Mouse (Mus musculus) CH12.LX (cell line): Measurements from ENCODE around the gene Fam173a. TPM values are rescaled to one million over a fixed set of nuclear protein-coding genes. Genes with fewer than 3 reads are reported as not detected.
A peak's percentile ranks its signal among the peaks of the same experiment; 100 is the strongest.

Experiments used
- DNase-seq: peaks from one replicate; pipeline ENCODE4 v3.0.0-alpha.2; 2013; ENCODE audit errors: extremely low read depth
- H3K27ac ChIP-seq: 2 replicates; pipeline ENCODE4 v1.5.1; 2012; ENCODE audit warnings: low read depth, mild to moderate bottlenecking, control low read depth, moderate library complexity; ENCODE audit not compliant: insufficient read depth
- H3K27me3 ChIP-seq: replicated peaks from 2 replicates; pipeline ENCODE3; 2012; ENCODE audit warnings: inconsistent platforms
- H3K36me3 ChIP-seq, 2 experiments: replicated peaks in 1 of 2; 2 replicates each; pipeline versions ENCODE3 to v1.6.1; 2012; ENCODE audit warnings: inconsistent platforms in 1 of 2, low read length in 1 of 2, mild to moderate bottlenecking in 1 of 2, mixed read lengths in 1 of 2, moderate library complexity in 1 of 2; ENCODE audit not compliant: control insufficient read depth in 1 of 2, insufficient read depth in 1 of 2
- H3K4me1 ChIP-seq, 2 experiments: 2 replicates each; pipeline ENCODE4 v1.6.1; 2012; ENCODE audit warnings: inconsistent platforms in 1 of 2, moderate library complexity in 1 of 2; ENCODE audit not compliant: insufficient read depth in 2 of 2, control insufficient read depth in 1 of 2
- H3K4me2 ChIP-seq: 2 replicates; pipeline ENCODE4 v1.6.1; 2012; ENCODE audit warnings: low read depth, mild to moderate bottlenecking, control low read depth; ENCODE audit not compliant: poor library complexity, insufficient read depth, severe bottlenecking
- H3K4me3 ChIP-seq, 3 experiments: fragments of 150-350 bp in 1 of 3; sonication (generic) in 1 of 3; replicated peaks in 1 of 3; 2 replicates each; pipeline versions ENCODE3 to v1.5.1; 2011 to 2012; ENCODE audit warnings: low read depth in 2 of 3, low read length in 2 of 3, mild to moderate bottlenecking in 2 of 3, moderate library complexity in 2 of 3, control low read depth in 1 of 3, improper control_type of control experiment in 1 of 3, inconsistent platforms in 1 of 3, mixed read lengths in 1 of 3; ENCODE audit not compliant: poor library complexity in 1 of 3
- H3K79me2 ChIP-seq: replicated peaks from 2 replicates; pipeline ENCODE4 v1.6.1; 2012; ENCODE audit warnings: mild to moderate bottlenecking, moderate library complexity; ENCODE audit not compliant: control insufficient read depth, poor library complexity, insufficient read depth, severe bottlenecking; ENCODE audit errors: extremely low read depth
- H3K9ac ChIP-seq: 2 replicates; pipeline ENCODE4 v1.6.1; 2012; ENCODE audit warnings: low read depth, mild to moderate bottlenecking, control low read depth, moderate library complexity; ENCODE audit not compliant: insufficient read depth
- H3K9me3 ChIP-seq: replicated peaks from 2 replicates; pipeline ENCODE3; 2012; ENCODE audit warnings: low read length, inconsistent platforms, mixed read lengths
- BHLHE40 ChIP-seq: IDR thresholded peaks from 2 replicates; pipeline ENCODE4 v1.6.1; 2011; ENCODE audit warnings: mild to moderate bottlenecking, low read depth, low read length, improper control_type of control experiment
- CTCF ChIP-seq, 2 experiments: IDR thresholded peaks in 1 of 2; conservative IDR thresholded peaks in 1 of 2; 2 replicates each; pipeline ENCODE4 v1.5.1; 2011 to 2012; ENCODE audit warnings: low read depth in 2 of 2, low read length in 2 of 2, improper control_type of control experiment in 1 of 2, inconsistent platforms in 1 of 2, mild to moderate bottlenecking in 1 of 2, moderate library complexity in 1 of 2
- ELF1 ChIP-seq: IDR thresholded peaks from 2 replicates; pipeline ENCODE4 v1.6.1; 2014; ENCODE audit warnings: low read depth, mild to moderate bottlenecking, inconsistent platforms, low read length, improper control_type of control experiment
- EP300 ChIP-seq: IDR thresholded peaks from 2 replicates; pipeline ENCODE4 v1.6.1; 2011; ENCODE audit warnings: low read length, improper control_type of control experiment
- JUN ChIP-seq: IDR thresholded peaks from 2 replicates; pipeline ENCODE4 v1.6.1; 2011; ENCODE audit warnings: low read depth, mild to moderate bottlenecking, low read length, improper control_type of control experiment, moderate library complexity; ENCODE audit not compliant: insufficient read depth
- JUND ChIP-seq: conservative IDR thresholded peaks from 2 replicates; pipeline ENCODE4 v1.6.1; 2011; ENCODE audit warnings: low read depth, low read length, improper control_type of control experiment
- MAFK ChIP-seq: IDR thresholded peaks from 2 replicates; pipeline ENCODE4 v1.6.1; 2011; ENCODE audit warnings: low read length, improper control_type of control experiment; ENCODE audit not compliant: insufficient replicate concordance
- MXI1 ChIP-seq: IDR thresholded peaks from 2 replicates; pipeline ENCODE4 v1.6.1; 2011; ENCODE audit warnings: mild to moderate bottlenecking, low read depth, low read length, improper control_type of control experiment
- MYC ChIP-seq: IDR thresholded peaks from 2 replicates; pipeline ENCODE4 v1.6.1; 2011; ENCODE audit warnings: low read depth, mild to moderate bottlenecking, improper control_type of control experiment, low read length
- NELFE ChIP-seq: IDR thresholded peaks from 2 replicates; pipeline ENCODE4 v1.6.1; 2011; ENCODE audit warnings: low read depth, low read length, improper control_type of control experiment
- NRF1 ChIP-seq: IDR thresholded peaks from 2 replicates; pipeline ENCODE4 v1.6.1; 2014; ENCODE audit warnings: low read depth, mild to moderate bottlenecking, inconsistent platforms, low read length, improper control_type of control experiment, moderate library complexity
- RAD21 ChIP-seq: IDR thresholded peaks from 2 replicates; pipeline ENCODE4 v1.6.1; 2011; ENCODE audit warnings: low read depth, mild to moderate bottlenecking, low read length, improper control_type of control experiment, moderate library complexity
- RCOR1 ChIP-seq: conservative IDR thresholded peaks from 2 replicates; pipeline ENCODE4 v1.6.1; 2012; ENCODE audit warnings: low read depth, mild to moderate bottlenecking, inconsistent platforms, low read length, improper control_type of control experiment
- SIN3A ChIP-seq: IDR thresholded peaks from 2 replicates; pipeline ENCODE4 v1.6.1; 2012; ENCODE audit warnings: low read length, improper control_type of control experiment, inconsistent platforms
- TCF12 ChIP-seq: IDR thresholded peaks from 2 replicates; pipeline ENCODE4 v1.6.1; 2014; ENCODE audit warnings: low read depth, mild to moderate bottlenecking, inconsistent platforms, low read length, improper control_type of control experiment
- USF1 ChIP-seq: IDR thresholded peaks from 2 replicates; pipeline ENCODE4 v1.6.1; 2014; ENCODE audit warnings: low read depth, mild to moderate bottlenecking, inconsistent platforms, low read length, improper control_type of control experiment
- ZC3H11A ChIP-seq: IDR thresholded peaks from 2 replicates; pipeline ENCODE4 v1.6.1; 2012; ENCODE audit warnings: low read depth, mild to moderate bottlenecking, inconsistent platforms, low read length, improper control_type of control experiment
- dilution Hi-C: fragments of 300-500 bp; cut with MboI; formaldehyde crosslinking; loops from 2 replicates; pipeline ENCODE4 v1.14.3; 2020; ENCODE audit warnings: low sequenced_read_pairs; ENCODE audit not compliant: extremely low pct_unique_long_range_greater_than_20kb, extremely low pct_ligation_motif_present
- in situ Hi-C: fragments of 300-500 bp; cut with MboI; formaldehyde crosslinking; loops from 3 replicates; pipeline ENCODE4 v1.14.3; 2019; ENCODE audit warnings: low sequenced_read_pairs, low pct_ligation_motif_present, low pct_unique_long_range_greater_than_20kb, mixed read lengths
- polyA plus RNA-seq: library from polyadenylated mRNA; unstranded; fragments of >175 nt; gene quantifications from 2 replicates; pipeline ENCODE4 v1.2.1, GENCODE M21; 2012; ENCODE audit warnings: low read depth; ENCODE audit not compliant: insufficient read length
- total RNA-seq, 2 experiments: library from RNA; depleted of rRNA; stranded (reverse); fragments of 300-350 nt in 1 of 2; fragments of >200 nt in 1 of 2; gene quantifications; 2 replicates each; pipeline ENCODE4 v1.2.3; 2012 to 2014

Fam173a gene
- total and polyA plus RNA-seq, 3 experiments, result 25.5 to 68.3 (median 25.5) TPM

GRCm38 (mm10) chr17:25823452-25823851, 30.8 kb upstream of the Fam173a start, which contains the start of gene Wdr24 (continued):
- no peak for TF ChIP-seq MXI1
- no peak for TF ChIP-seq NRF1
- peak; percentile 71; the same call in 1 of the 2 replicates for TF ChIP-seq NELFE

GRCm38 (mm10) chr17:25818851-25819780, 26.4 kb upstream of the Fam173a start:
- H3K4me3 ChIP-seq, result peak overlapping the region in 1 of 3 experiments; percentile 15
- peak overlapping the region; percentile 76 for H3K4me2 ChIP-seq
- H3K27ac ChIP-seq, result no peak overlapping the region
- peaks cover 81% of the 10 kb centered on the region for H3K27me3 ChIP-seq
- no peaks in the 10 kb centered on the region for H3K36me3 ChIP-seq
- no peak for DNase-seq
- H3K9ac ChIP-seq, result no peak overlapping the region
- in situ Hi-C loops (no loop called here), dilution Hi-C loops (no loop called here)
- TF ChIP-seq NRF1, result peak; percentile 36; the same call in 1 of the 2 replicates
- no peak for TF ChIP-seq ZC3H11A
- no peak for TF ChIP-seq JUN
- TF ChIP-seq JUND, result no peak
- H3K79me2 ChIP-seq, result no peaks in the 10 kb centered on the region
- peaks cover 12 to 17% of the 10 kb centered on the region in 2 experiments for H3K4me1 ChIP-seq
- no peaks in the 10 kb centered on the region for H3K9me3 ChIP-seq

- Histone ChIP-seq H3K9ac (no peak overlapping the region), H3K4me3 (no peak overlapping the region), H3K36me3 (no peaks in the 10 kb centered on the region), H3K4me1 (peaks cover 12 to 13% of the 10 kb centered on the region in 2 experiments), H3K27ac (no peak overlapping the region), H3K27me3 (peaks cover 94% of the 10 kb centered on the region), H3K4me2 (no peak overlapping the region), H3K9me3 (no peaks in the 10 kb centered on the region), H3K79me2 (no peaks in the 10 kb centered on the region)
- dilution Hi-C loops, result no loop called here
- no peak for DNase-seq
- TF ChIP-seq USF1, result peak; percentile 15; the same call in 1 of the 2 replicates
- TF ChIP-seq MYC, result no peak
- no peak for TF ChIP-seq NRF1
- in situ Hi-C loops, result no loop called here
Observed at GRCm38 (mm10) chr17:25817662-25818061, 25.0 kb upstream of the Fam173a start.

- Histone ChIP-seq H3K4me3 (no peak overlapping the region), H3K27ac (no peak overlapping the region), H3K4me1 (peaks cover 2 to 5% of the 10 kb centered on the region in 2 experiments; a peak in 3 of 4 replicates), H3K27me3 (peaks cover 95% of the 10 kb centered on the region), H3K36me3 (no peaks in the 10 kb centered on the region), H3K79me2 (no peaks in the 10 kb centered on the region), H3K9me3 (no peaks in the 10 kb centered on the region), H3K4me2 (no peak overlapping the region), H3K9ac (no peak overlapping the region)
- peak; percentile 57 for DNase-seq
- in situ Hi-C loops, result no loop called here
- TF ChIP-seq EP300 (no peak), MYC (no peak), RAD21 (no peak), MAFK (no peak), BHLHE40 (no peak), SIN3A (peak; percentile 81; the same call in 1 of the 2 replicates), RCOR1 (no peak), TCF12 (no peak), ELF1 (no peak), NRF1 (no peak; the same call in 1 of the 2 replicates), NELFE (no peak), MXI1 (peak; percentile 87), CTCF (conservative IDR thresholded peaks at IDR 0.05 in 1 of 2, IDR thresholded peaks at IDR 0.05 in 1 of 2; ENCODE audit: low read depth in 2 of 2, low read length in 2 of 2) (peak in 1 of 2 experiments; percentile 50; a peak in 2 of 4 replicates)
- dilution Hi-C loops, result no loop called here
Observed at GRCm38 (mm10) chr17:25813471-25813870, 20.8 kb upstream of the Fam173a start.
